Mouse (Mus musculus): ENCODE measurements around the gene Neb. TPM values are rescaled to one million over a fixed set of nuclear protein-coding genes. Genes with fewer than 3 reads are reported as not detected.
"Not testable (repeated sequence)": the region's sequence is repeated elsewhere in the genome, so short reads cannot be mapped to it uniquely, and the experiment has no call there.

Gene Neb
- polyA plus RNA-seq, 1 experiment, result 0.70 TPM

GRCm38 (mm10) chr2:52193629-52194028 is 184.6 kb downstream of the Neb start:
- DNase-seq (ENCODE audit: low spot score), result no peak

- no peak for DNase-seq (ENCODE audit: low spot score)
Measured at GRCm38 (mm10) chr2:52179678-52180077, 198.6 kb downstream of the Neb start.

- DNase-seq (ENCODE audit: low spot score), result no peak
Measured at GRCm38 (mm10) chr2:52177726-52178125, 200.5 kb downstream of the Neb start.

- no peak for DNase-seq (ENCODE audit: low spot score)
Measured at GRCm38 (mm10) chr2:52177184-52177583, 201.1 kb downstream of the Neb start.

- DNase-seq (ENCODE audit: low spot score), result no peak
Measured at GRCm38 (mm10) chr2:52176537-52176936, 201.7 kb downstream of the Neb start.

- DNase-seq (ENCODE audit: low spot score), result no peak
Measured at GRCm38 (mm10) chr2:52174951-52175350, 203.3 kb downstream of the Neb start.

- no peak for DNase-seq (ENCODE audit: low spot score)
Measured at GRCm38 (mm10) chr2:52169243-52170005, 208.8 kb downstream of the Neb start.

GRCm38 (mm10) chr2:52153064-52153463 is 225.2 kb downstream of the Neb start:
- no peak for DNase-seq (ENCODE audit: low spot score)

- no peak for DNase-seq (ENCODE audit: low spot score)
Measured at GRCm38 (mm10) chr2:52133351-52133750, 244.9 kb downstream of the Neb start.

GRCm38 (mm10) chr2:52131370-52131769 is 246.9 kb downstream of the Neb start:
- not testable (repeated sequence) for DNase-seq (ENCODE audit: low spot score)

GRCm38 (mm10) chr2:52114086-52114485 is 264.2 kb downstream of the Neb start:
- no peak for DNase-seq (ENCODE audit: low spot score)

Other genes starting within 250 kb of the Neb start
- gene Arl5a, start 46.4 kb upstream of the Neb start, polyA plus RNA-seq (2012; rRNA removed), result 34.6 and 36.7 TPM in 2 replicates

Data from urinary bladder, adult 2 months (tissue).